Mouse (Mus musculus) stomach, embryonic 16.5 days (tissue): ENCODE data around the gene Klhl11. TPM values are rescaled to one million over a fixed set of nuclear protein-coding genes. Genes with fewer than 3 reads are reported as not detected.

ENCODE experiments used
- ATAC-seq: fragments of 200-750 bp; cut with Nextera tagmentation; 2 replicates; pipeline ENCODE4 v1.8.0; 2017; ENCODE audit warnings: moderate number of reproducible peaks, moderate TSS enrichment; ENCODE audit not compliant: insufficient read depth, low FRiP score
- H3K27ac ChIP-seq: fragments of 300-500 bp; sonication (generic); 2 replicates; pipeline ENCODE4 v1.5.1; 2014; ENCODE audit warnings: low read length
- H3K27me3 ChIP-seq: fragments of 300-500 bp; sonication (generic); 2 replicates; pipeline ENCODE4 v1.6.1; 2014; ENCODE audit warnings: low read length, control low read depth, mixed read lengths; ENCODE audit not compliant: control insufficient read depth, insufficient read depth
- H3K36me3 ChIP-seq: fragments of 300-500 bp; sonication (generic); 2 replicates; pipeline ENCODE4 v1.6.1; 2014; ENCODE audit warnings: low read length; ENCODE audit not compliant: control insufficient read depth, insufficient read depth
- H3K4me1 ChIP-seq: fragments of 300-500 bp; sonication (generic); 2 replicates; pipeline ENCODE4 v1.6.1; 2014; ENCODE audit warnings: low read length, control low read depth, mixed read lengths; ENCODE audit not compliant: control insufficient read depth, insufficient read depth
- H3K4me2 ChIP-seq: fragments of 300-500 bp; sonication (generic); 2 replicates; pipeline ENCODE4 v1.6.1; 2014; ENCODE audit warnings: low read depth, low read length, mixed read lengths
- H3K4me3 ChIP-seq: fragments of 300-500 bp; sonication (generic); replicated peaks from 2 replicates; pipeline ENCODE4 v1.5.1; 2014; ENCODE audit warnings: mild to moderate bottlenecking, low read length
- H3K9ac ChIP-seq: fragments of 300-500 bp; sonication (generic); 2 replicates; pipeline ENCODE4 v1.6.1; 2014; ENCODE audit warnings: low read length
- H3K9me3 ChIP-seq: fragments of 300-500 bp; sonication (generic); replicated peaks from 2 replicates; pipeline ENCODE4 v1.6.1; 2016; ENCODE audit warnings: low read length, control low read depth; ENCODE audit not compliant: control insufficient read depth
- WGBS: fragments of 180-500 bp; shearing (Covaris S2); extraction: QIAGEN DNeasy Blood & Tissue Kit; methylation state at CpG from one replicate; pipeline ENCODE4 v1.1.7; 2014; 5-methylcytosine and 5-hydroxymethylcytosine counted together
- polyA plus RNA-seq: library from polyadenylated mRNA; unstranded; fragments of >200 nt; fragmentation: Nextera tagmentation; extraction: Ambion mirVana; gene quantifications from 2 replicates; pipeline ENCODE4 v1.2.1, GENCODE M21; 2015

Klhl11 gene
- polyA plus RNA-seq, 1 experiment from 2014 or later: 7.4 TPM

- 90% methylated on average over 2 of the region's 2 CpGs for WGBS
- Histone ChIP-seq H3K9me3 (no peaks in the 10 kb centered on the region), H3K27ac (no peak overlapping the region), H3K4me3 (no peak overlapping the region), H3K4me1 (no peaks in the 10 kb centered on the region), H3K4me2 (no peak overlapping the region), H3K27me3 (no peaks in the 10 kb centered on the region), H3K36me3 (peaks cover 34% of the 10 kb centered on the region), H3K9ac (no peak overlapping the region)
- no peak for ATAC-seq
Measured at GRCm38 (mm10) chr11:100510556-100510955, 38.0 kb upstream of the Klhl11 start.

- Histone ChIP-seq H3K36me3 (peaks cover 28% of the 10 kb centered on the region), H3K4me3 (no peak overlapping the region), H3K4me2 (no peak overlapping the region), H3K9me3 (no peaks in the 10 kb centered on the region), H3K27me3 (no peaks in the 10 kb centered on the region), H3K27ac (no peak overlapping the region), H3K4me1 (no peaks in the 10 kb centered on the region), H3K9ac (no peak overlapping the region)
- ATAC-seq: no peak
- WGBS: 94% methylated on average over 8 of the region's 8 CpGs
Measured at GRCm38 (mm10) chr11:100505997-100506396, 33.5 kb upstream of the Klhl11 start.

GRCm38 (mm10) chr11:100504990-100505660 is 32.6 kb upstream of the Klhl11 start:
- Histone ChIP-seq H3K4me1 (no peaks in the 10 kb centered on the region), H3K9ac (no peak overlapping the region), H3K36me3 (peaks cover 28% of the 10 kb centered on the region), H3K4me3 (no peak overlapping the region), H3K9me3 (no peaks in the 10 kb centered on the region), H3K27me3 (no peaks in the 10 kb centered on the region), H3K27ac (no peak overlapping the region), H3K4me2 (no peak overlapping the region)
- WGBS: 88% methylated on average over 12 of the region's 12 CpGs
- peak; percentile 76; the same call in 1 of the 2 replicates for ATAC-seq

- Histone ChIP-seq H3K4me1 (no peaks in the 10 kb centered on the region), H3K27ac (no peak overlapping the region), H3K4me2 (no peak overlapping the region), H3K27me3 (no peaks in the 10 kb centered on the region), H3K4me3 (no peak overlapping the region), H3K9me3 (no peaks in the 10 kb centered on the region), H3K36me3 (peaks cover 39% of the 10 kb centered on the region), H3K9ac (no peak overlapping the region)
- 49% methylated on average over 6 of the region's 6 CpGs for WGBS
- ATAC-seq: no peak
Measured at GRCm38 (mm10) chr11:100501321-100501720, 28.8 kb upstream of the Klhl11 start.

- H3K4me2 ChIP-seq: no peak overlapping the region
- no peak overlapping the region for H3K9ac ChIP-seq
- no peaks in the 10 kb centered on the region for H3K4me1 ChIP-seq
- no peaks in the 10 kb centered on the region for H3K9me3 ChIP-seq
- H3K27me3 ChIP-seq: no peaks in the 10 kb centered on the region
- no peak overlapping the region for H3K4me3 ChIP-seq
- ATAC-seq: no peak
- no peak overlapping the region for H3K27ac ChIP-seq
- 87% methylated on average over 7 of the region's 7 CpGs for WGBS
- peaks cover 41% of the 10 kb centered on the region for H3K36me3 ChIP-seq
Measured at GRCm38 (mm10) chr11:100500651-100501050, 28.1 kb upstream of the Klhl11 start.

- Histone ChIP-seq H3K27me3 (no peaks in the 10 kb centered on the region), H3K4me2 (no peak overlapping the region), H3K4me1 (no peaks in the 10 kb centered on the region), H3K27ac (no peak overlapping the region), H3K9me3 (no peaks in the 10 kb centered on the region), H3K4me3 (no peak overlapping the region), H3K36me3 (peaks cover 37% of the 10 kb centered on the region), H3K9ac (no peak overlapping the region)
- 82% methylated on average over 3 of the region's 3 CpGs for WGBS
- ATAC-seq: no peak
Measured at GRCm38 (mm10) chr11:100500241-100500640, 27.7 kb upstream of the Klhl11 start.

GRCm38 (mm10) chr11:100493771-100494170 is 21.2 kb upstream of the Klhl11 start:
- Histone ChIP-seq H3K4me3 (no peak overlapping the region), H3K4me1 (no peaks in the 10 kb centered on the region), H3K9me3 (no peaks in the 10 kb centered on the region), H3K27me3 (no peaks in the 10 kb centered on the region), H3K27ac (no peak overlapping the region), H3K36me3 (peaks cover 45% of the 10 kb centered on the region), H3K4me2 (no peak overlapping the region), H3K9ac (no peak overlapping the region)
- WGBS: 92% methylated on average over 12 of the region's 12 CpGs
- ATAC-seq: no peak

- H3K27me3 ChIP-seq: no peaks in the 10 kb centered on the region
- H3K36me3 ChIP-seq: peaks cover 39% of the 10 kb centered on the region
- no peaks in the 10 kb centered on the region for H3K4me1 ChIP-seq
- no peaks in the 10 kb centered on the region for H3K9me3 ChIP-seq
- 86% methylated on average over 6 of the region's 6 CpGs for WGBS
- no peak for ATAC-seq
- no peak overlapping the region for H3K27ac ChIP-seq
- H3K4me3 ChIP-seq: no peak overlapping the region
- H3K9ac ChIP-seq: no peak overlapping the region
- H3K4me2 ChIP-seq: no peak overlapping the region
Measured at GRCm38 (mm10) chr11:100490951-100491350, 18.4 kb upstream of the Klhl11 start.

GRCm38 (mm10) chr11:100485801-100486538 is 13.4 kb upstream of the Klhl11 start:
- Histone ChIP-seq H3K4me1 (no peaks in the 10 kb centered on the region), H3K27ac (no peak overlapping the region), H3K36me3 (peaks cover 22% of the 10 kb centered on the region), H3K9me3 (no peaks in the 10 kb centered on the region), H3K27me3 (no peaks in the 10 kb centered on the region), H3K9ac (no peak overlapping the region), H3K4me2 (no peak overlapping the region), H3K4me3 (no peak overlapping the region)
- 84% methylated on average over 8 of the region's 8 CpGs for WGBS
- no peak; the same call in 1 of the 2 replicates for ATAC-seq
